Mouse (Mus musculus): ENCODE measurements at regions not wholly inside any gene's neighbourhood (a gene's known extent, or its start where the extent isn't known, plus 50 kb on each side); places are given as distances from the start of the nearest gene placed in this dataset.

- TF ChIP-seq CTCF (IDR thresholded peaks at IDR 0.05; ENCODE audit: borderline replicate concordance, control insufficient read depth, extremely low read depth, insufficient read depth, low read length, poor library complexity) (no peak), POLR2A (IDR thresholded peaks at IDR 0.05; ENCODE audit: control insufficient read depth, extremely low read depth, insufficient read depth, low read length, poor library complexity) (no peak)
These were observed 351.7 kb upstream of the Fam241a start for GRCm38 (mm10) chr3:128247816-128248215.

Data from thymus, adult 2 months (tissue).